Mouse (Mus musculus) MEL (cell line): ENCODE results near the gene Myo18b. TPM values are rescaled to one million over a fixed set of nuclear protein-coding genes. Genes with fewer than 3 reads are reported as not detected.

Source experiments
- DNase-seq: peaks from one replicate; pipeline ENCODE4 v3.0.0; 2011; ENCODE audit warnings: low read depth, low spot score
- H3K27ac ChIP-seq: 2 replicates; pipeline ENCODE4 v1.5.1; 2012; ENCODE audit warnings: low read depth, mild to moderate bottlenecking, control low read depth, low read length, moderate library complexity; ENCODE audit not compliant: control insufficient read depth
- H3K27me3 ChIP-seq, 2 experiments: fragments of 150-350 bp in 1 of 2; sonication (generic) in 1 of 2; 2 replicates each; pipeline ENCODE4 v1.6.1; 2012; ENCODE audit warnings: low read length in 2 of 2, mild to moderate bottlenecking in 2 of 2, improper control_type of control experiment in 1 of 2, moderate library complexity in 1 of 2; ENCODE audit not compliant: insufficient read depth in 2 of 2, control insufficient read depth in 1 of 2
- H3K36me3 ChIP-seq, 2 experiments: 2 replicates each; pipeline ENCODE4 v1.6.1; 2012 to 2014; ENCODE audit warnings: low read length in 2 of 2, improper control_type of control experiment in 1 of 2, inconsistent platforms in 1 of 2, mild to moderate bottlenecking in 1 of 2; ENCODE audit not compliant: insufficient read depth in 2 of 2, control insufficient read depth in 1 of 2
- H3K4me1 ChIP-seq, 2 experiments: fragments of 150-350 bp in 1 of 2; sonication (generic) in 1 of 2; 2 replicates each; pipeline ENCODE4 v1.6.1; 2012; ENCODE audit warnings: low read length in 2 of 2, improper control_type of control experiment in 1 of 2, mild to moderate bottlenecking in 1 of 2; ENCODE audit not compliant: insufficient read depth in 2 of 2, control insufficient read depth in 1 of 2
- H3K4me3 ChIP-seq, 2 experiments: fragments of 150-350 bp in 1 of 2; sonication (generic) in 1 of 2; 2 replicates each; pipeline ENCODE4 v1.5.1; 2012; ENCODE audit warnings: low read depth in 2 of 2, low read length in 2 of 2, mild to moderate bottlenecking in 2 of 2, moderate library complexity in 2 of 2, control low read depth in 1 of 2, improper control_type of control experiment in 1 of 2; ENCODE audit not compliant: control insufficient read depth in 1 of 2, insufficient read depth in 1 of 2
- H3K79me2 ChIP-seq: 2 replicates; pipeline ENCODE4 v1.6.1; 2012; ENCODE audit warnings: mild to moderate bottlenecking, low read length, moderate library complexity; ENCODE audit not compliant: control insufficient read depth, poor library complexity, insufficient read depth
- H3K9ac ChIP-seq: 2 replicates; pipeline ENCODE4 v1.6.1; 2012; ENCODE audit warnings: low read depth, mild to moderate bottlenecking, control low read depth, low read length, moderate library complexity; ENCODE audit not compliant: control insufficient read depth, poor library complexity, severe bottlenecking
- H3K9me3 ChIP-seq: fragments of 150-350 bp; sonication (generic); replicated peaks from 2 replicates; pipeline ENCODE4 v1.6.1; 2012; ENCODE audit warnings: mild to moderate bottlenecking, low read length, improper control_type of control experiment, moderate library complexity; ENCODE audit not compliant: insufficient read depth
- BHLHE40 ChIP-seq: IDR thresholded peaks from 2 replicates; pipeline ENCODE4 v1.6.1; 2012; ENCODE audit warnings: low read depth, mild to moderate bottlenecking, inconsistent platforms, low read length, improper control_type of control experiment, borderline replicate concordance
- CHD1 ChIP-seq: IDR thresholded peaks from 2 replicates; pipeline ENCODE4 v1.6.1; 2012; ENCODE audit warnings: low read depth, mild to moderate bottlenecking, inconsistent platforms, low read length, improper control_type of control experiment
- CHD2 ChIP-seq: IDR thresholded peaks from 2 replicates; pipeline ENCODE4 v1.6.1; 2011; ENCODE audit warnings: low read length, improper control_type of control experiment
- CTCF ChIP-seq, 3 experiments: IDR thresholded peaks in 2 of 3; conservative IDR thresholded peaks in 1 of 3; 2 replicates each; pipeline ENCODE4 v1.5.1; 2011 to 2012; ENCODE audit warnings: low read length in 3 of 3, low read depth in 2 of 3, mild to moderate bottlenecking in 2 of 3, improper control_type of control experiment in 1 of 3, inconsistent platforms in 1 of 3, mixed read lengths in 1 of 3, moderate library complexity in 1 of 3; ENCODE audit not compliant: control insufficient read depth in 1 of 3, insufficient read depth in 1 of 3, poor library complexity in 1 of 3, severe bottlenecking in 1 of 3
- ETS1 ChIP-seq: IDR thresholded peaks from 2 replicates; pipeline ENCODE4 v1.6.1; 2012; ENCODE audit warnings: low read depth, mild to moderate bottlenecking, inconsistent platforms, low read length, improper control_type of control experiment, moderate library complexity
- GABPA ChIP-seq: IDR thresholded peaks from 2 replicates; pipeline ENCODE4 v1.6.1; 2012; ENCODE audit warnings: low read depth, mild to moderate bottlenecking, inconsistent platforms, low read length, improper control_type of control experiment, moderate library complexity
- JUND ChIP-seq: IDR thresholded peaks from 2 replicates; pipeline ENCODE4 v1.6.1; 2011; ENCODE audit warnings: low read depth, mild to moderate bottlenecking, improper control_type of control experiment, low read length
- MAFK ChIP-seq: IDR thresholded peaks from 2 replicates; pipeline ENCODE4 v1.6.1; 2011; ENCODE audit warnings: low read depth, mild to moderate bottlenecking, low read length, improper control_type of control experiment, borderline replicate concordance
- MAX ChIP-seq: IDR thresholded peaks from 2 replicates; pipeline ENCODE4 v1.6.1; 2011; ENCODE audit warnings: low read length, improper control_type of control experiment
- MAZ ChIP-seq: IDR thresholded peaks from 2 replicates; pipeline ENCODE4 v1.6.1; 2012; ENCODE audit warnings: low read depth, mild to moderate bottlenecking, inconsistent platforms, low read length, improper control_type of control experiment
- MXI1 ChIP-seq: IDR thresholded peaks from 2 replicates; pipeline ENCODE4 v1.6.1; 2011; ENCODE audit warnings: mild to moderate bottlenecking, low read depth, low read length, improper control_type of control experiment
- MYC ChIP-seq: IDR thresholded peaks from 2 replicates; pipeline ENCODE4 v1.6.1; 2011; ENCODE audit warnings: low read depth, mild to moderate bottlenecking, low read length, improper control_type of control experiment, moderate library complexity
- NRF1 ChIP-seq: IDR thresholded peaks from 2 replicates; pipeline ENCODE4 v1.6.1; 2014; ENCODE audit warnings: low read depth, mild to moderate bottlenecking, inconsistent platforms, low read length, improper control_type of control experiment, moderate library complexity; ENCODE audit not compliant: poor library complexity, insufficient read depth, severe bottlenecking
- POLR2A ChIP-seq, 2 experiments: IDR thresholded peaks; 2 replicates each; pipeline ENCODE4 v1.6.1; 2011 to 2012; ENCODE audit warnings: low read length in 2 of 2, mild to moderate bottlenecking in 2 of 2, control low read depth in 1 of 2, improper control_type of control experiment in 1 of 2, low read depth in 1 of 2, moderate library complexity in 1 of 2; ENCODE audit not compliant: control insufficient read depth in 1 of 2, insufficient read depth in 1 of 2, poor library complexity in 1 of 2
- POLR2AphosphoS5 ChIP-seq: IDR thresholded peaks from 2 replicates; pipeline ENCODE4 v1.6.1; 2012; ENCODE audit warnings: low read depth, borderline replicate concordance, mild to moderate bottlenecking, inconsistent platforms, low read length, moderate library complexity, mixed read lengths
- RAD21 ChIP-seq: IDR thresholded peaks from 2 replicates; pipeline ENCODE4 v1.6.1; 2011; ENCODE audit warnings: mild to moderate bottlenecking, low read depth, low read length, improper control_type of control experiment
- RCOR1 ChIP-seq: IDR thresholded peaks from 2 replicates; pipeline ENCODE4 v1.6.1; 2012; ENCODE audit warnings: low read depth, mild to moderate bottlenecking, inconsistent platforms, low read length, improper control_type of control experiment
- SMC3 ChIP-seq: IDR thresholded peaks from 2 replicates; pipeline ENCODE4 v1.6.1; 2011; ENCODE audit warnings: low read depth, low read length, improper control_type of control experiment
- TAL1 ChIP-seq: IDR thresholded peaks from 2 replicates; pipeline ENCODE4 v1.6.1; 2012; ENCODE audit warnings: mild to moderate bottlenecking, inconsistent platforms, low read length, moderate library complexity, mixed read lengths
- TBP ChIP-seq: IDR thresholded peaks from 2 replicates; pipeline ENCODE4 v1.8.0; 2011; ENCODE audit warnings: low read depth, low read length, improper control_type of control experiment
- TCF12 ChIP-seq: IDR thresholded peaks from 2 replicates; pipeline ENCODE4 v1.6.1; 2014; ENCODE audit warnings: low read depth, mild to moderate bottlenecking, inconsistent platforms, low read length, improper control_type of control experiment, moderate library complexity
- USF2 ChIP-seq, 2 experiments: IDR thresholded peaks; 2 replicates each; pipeline ENCODE4 v1.6.1; 2011 to 2012; ENCODE audit warnings: improper control_type of control experiment in 2 of 2, low read length in 2 of 2, borderline replicate concordance in 1 of 2, inconsistent platforms in 1 of 2, low read depth in 1 of 2, mild to moderate bottlenecking in 1 of 2; ENCODE audit not compliant: insufficient read depth in 1 of 2
- ZC3H11A ChIP-seq: IDR thresholded peaks from 2 replicates; pipeline ENCODE4 v1.6.1; 2012; ENCODE audit warnings: low read depth, mild to moderate bottlenecking, inconsistent platforms, low read length, improper control_type of control experiment
- ZKSCAN1 ChIP-seq: IDR thresholded peaks from 2 replicates; pipeline ENCODE4 v1.6.1; 2012; ENCODE audit warnings: low read depth, mild to moderate bottlenecking, inconsistent platforms, low read length, improper control_type of control experiment, moderate library complexity
- ZMIZ1 ChIP-seq: IDR thresholded peaks from 2 replicates; pipeline ENCODE4 v1.6.1; 2012; ENCODE audit warnings: low read depth, mild to moderate bottlenecking, inconsistent platforms, low read length, improper control_type of control experiment, moderate library complexity
- ZNF384 ChIP-seq: IDR thresholded peaks from 2 replicates; pipeline ENCODE4 v1.6.1; 2012; ENCODE audit warnings: low read depth, mild to moderate bottlenecking, inconsistent platforms, low read length, improper control_type of control experiment
- polyA plus RNA-seq, 2 experiments: library from polyadenylated mRNA; stranded (reverse) in 1 of 2; unstranded in 1 of 2; fragments of >175 nt in 1 of 2; fragments of >200 nt in 1 of 2; gene quantifications; 2 replicates each; pipeline versions ENCODE4 v1.2.1 to v1.2.4; 2012; ENCODE audit warnings: low replicate concordance in 2 of 2, low read depth in 1 of 2; ENCODE audit not compliant: insufficient read length in 2 of 2, insufficient read depth in 1 of 2, missing spikeins in 1 of 2
- total RNA-seq: library from RNA; depleted of rRNA; stranded (reverse); fragments of 300-350 nt; gene quantifications from 2 replicates; pipeline ENCODE4 v1.2.3, GENCODE M21; 2012

Myo18b gene
- total and polyA plus RNA-seq, 3 experiments = not detected

DNA sequence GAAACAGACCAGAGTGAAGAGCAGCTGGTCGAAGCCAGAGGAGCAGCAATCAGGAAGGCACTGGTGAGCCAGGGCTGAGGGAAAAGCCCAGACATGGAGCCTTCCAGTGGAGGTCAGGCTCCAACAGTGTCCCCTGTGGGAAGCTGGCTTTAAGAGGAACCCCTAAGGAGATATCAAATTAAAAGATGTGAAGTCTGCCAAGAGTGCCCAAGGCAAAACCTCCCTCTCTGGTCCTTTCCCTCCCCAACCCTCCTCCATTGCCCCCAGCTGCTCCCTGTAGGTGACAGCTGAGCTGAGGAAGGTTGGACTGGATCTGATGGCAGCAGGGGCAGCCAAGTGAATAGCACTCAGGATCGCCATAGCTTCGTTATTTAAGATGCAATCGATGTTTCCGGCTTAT is 161.1 kb downstream of the Myo18b start:
- Histone ChIP-seq H3K9me3 (no peaks in the 10 kb centered on the region), H3K27me3 (no peaks in the 10 kb centered on the region), H3K27ac (no peak overlapping the region), H3K9ac (no peak overlapping the region), H3K4me3 (no peak overlapping the region), H3K36me3 (no peaks in the 10 kb centered on the region), H3K79me2 (no peaks in the 10 kb centered on the region), H3K4me1 (no peaks in the 10 kb centered on the region)
- DNase-seq = no peak
- no peak for TF ChIP-seq TBP
- no peak for TF ChIP-seq CHD2
- no peak for TF ChIP-seq RCOR1
- no peak for TF ChIP-seq POLR2A (IDR thresholded peaks at IDR 0.05; ENCODE audit: control insufficient read depth in 1 of 2, insufficient read depth in 1 of 2, low read depth in 1 of 2, low read length in 2 of 2, poor library complexity in 1 of 2)
- no peak for TF ChIP-seq MAZ
- TF ChIP-seq JUND = no peak
- no peak for TF ChIP-seq NRF1
- no peak for TF ChIP-seq ZKSCAN1
- no peak for TF ChIP-seq ZC3H11A
- TF ChIP-seq MAFK = no peak
- no peak for TF ChIP-seq MAX
- TF ChIP-seq TAL1 = no peak
- TF ChIP-seq CHD1 = no peak

DNA sequence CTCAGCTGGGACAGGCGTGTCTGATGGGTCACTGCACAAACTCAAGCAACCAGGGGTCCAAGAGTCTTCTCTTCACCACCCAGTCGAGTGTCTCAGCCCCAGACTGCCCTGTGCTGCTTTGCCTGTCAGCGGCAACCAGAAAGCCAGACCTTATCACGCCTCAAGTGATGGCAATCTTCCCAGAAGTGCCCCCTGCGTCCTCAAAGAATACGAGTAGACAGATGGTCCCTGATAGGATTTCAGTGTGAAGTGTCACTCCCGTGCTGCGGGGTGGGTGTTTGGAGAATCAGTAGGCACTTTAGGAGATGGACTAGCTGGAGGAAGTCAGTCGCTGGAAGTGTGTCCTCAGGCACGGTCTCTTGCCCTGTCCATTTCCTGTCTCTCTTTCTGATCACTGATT is 165.6 kb downstream of the Myo18b start:
- Histone ChIP-seq H3K4me1 (no peaks in the 10 kb centered on the region), H3K9me3 (no peaks in the 10 kb centered on the region), H3K27ac (no peak overlapping the region), H3K9ac (no peak overlapping the region), H3K79me2 (no peaks in the 10 kb centered on the region), H3K4me3 (no peak overlapping the region), H3K36me3 (no peaks in the 10 kb centered on the region), H3K27me3 (no peaks in the 10 kb centered on the region)
- DNase-seq = no peak
- TF ChIP-seq RCOR1 = no peak
- TF ChIP-seq POLR2AphosphoS5 = no peak
- no peak for TF ChIP-seq CHD2
- no peak for TF ChIP-seq MAZ
- TF ChIP-seq MXI1 = no peak
- TF ChIP-seq TCF12 = no peak

DNA sequence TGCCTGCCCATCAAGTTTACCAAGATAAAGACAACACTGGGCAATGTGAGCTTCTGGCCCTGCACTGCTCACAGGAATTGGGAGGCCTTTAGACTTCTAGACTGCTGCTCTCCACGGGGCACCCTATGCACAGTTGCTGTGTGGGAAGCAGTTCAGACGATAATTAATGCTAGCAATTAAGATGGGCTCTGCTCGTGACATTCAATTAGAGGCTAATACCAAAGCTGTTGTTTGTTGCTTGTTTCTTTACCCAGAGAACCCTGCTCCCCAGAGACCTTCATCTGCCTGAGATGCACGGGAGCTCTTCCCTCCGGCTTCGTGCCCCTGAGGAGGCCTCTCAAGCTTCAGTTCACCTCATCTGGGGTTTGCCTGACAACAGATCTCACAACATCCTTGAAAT is 167.7 kb downstream of the Myo18b start:
- Histone ChIP-seq H3K9ac (no peak overlapping the region), H3K9me3 (no peaks in the 10 kb centered on the region)
- TF ChIP-seq USF2 (IDR thresholded peaks at IDR 0.05; ENCODE audit: borderline replicate concordance in 1 of 2, insufficient read depth in 1 of 2, low read depth in 1 of 2, low read length in 2 of 2) = no peak
- no peak for TF ChIP-seq TBP
- TF ChIP-seq POLR2AphosphoS5 = no peak
- no peak for TF ChIP-seq ZMIZ1
- no peak for TF ChIP-seq MYC
- TF ChIP-seq BHLHE40 = no peak
- TF ChIP-seq CTCF (IDR thresholded peaks at IDR 0.05 in 2 of 3, conservative IDR thresholded peaks at IDR 0.05 in 1 of 3; ENCODE audit: control insufficient read depth in 1 of 3, insufficient read depth in 1 of 3, low read depth in 2 of 3, low read length in 3 of 3, poor library complexity in 1 of 3, severe bottlenecking in 1 of 3) = no peak
- TF ChIP-seq RCOR1 = no peak
- TF ChIP-seq GABPA = no peak
- no peak for TF ChIP-seq NRF1
- TF ChIP-seq ETS1 = no peak
- TF ChIP-seq POLR2A (IDR thresholded peaks at IDR 0.05; ENCODE audit: control insufficient read depth in 1 of 2, insufficient read depth in 1 of 2, low read depth in 1 of 2, low read length in 2 of 2, poor library complexity in 1 of 2) = no peak
- TF ChIP-seq SMC3 = no peak
- no peak for TF ChIP-seq MAZ
- no peak for TF ChIP-seq RAD21
- TF ChIP-seq ZNF384 = no peak

More for the DNA sequence above, 167.7 kb downstream of the Myo18b start:
- H3K4me3 ChIP-seq = no peak overlapping the region
- H3K36me3 ChIP-seq = no peaks in the 10 kb centered on the region
- H3K79me2 ChIP-seq = no peaks in the 10 kb centered on the region
- no peak overlapping the region for H3K27ac ChIP-seq
- no peaks in the 10 kb centered on the region for H3K27me3 ChIP-seq
- no peak for DNase-seq
- no peaks in the 10 kb centered on the region for H3K4me1 ChIP-seq
